Mouse (Mus musculus): ENCODE results near the gene Irf3.

Gene Irf3

DNA sequence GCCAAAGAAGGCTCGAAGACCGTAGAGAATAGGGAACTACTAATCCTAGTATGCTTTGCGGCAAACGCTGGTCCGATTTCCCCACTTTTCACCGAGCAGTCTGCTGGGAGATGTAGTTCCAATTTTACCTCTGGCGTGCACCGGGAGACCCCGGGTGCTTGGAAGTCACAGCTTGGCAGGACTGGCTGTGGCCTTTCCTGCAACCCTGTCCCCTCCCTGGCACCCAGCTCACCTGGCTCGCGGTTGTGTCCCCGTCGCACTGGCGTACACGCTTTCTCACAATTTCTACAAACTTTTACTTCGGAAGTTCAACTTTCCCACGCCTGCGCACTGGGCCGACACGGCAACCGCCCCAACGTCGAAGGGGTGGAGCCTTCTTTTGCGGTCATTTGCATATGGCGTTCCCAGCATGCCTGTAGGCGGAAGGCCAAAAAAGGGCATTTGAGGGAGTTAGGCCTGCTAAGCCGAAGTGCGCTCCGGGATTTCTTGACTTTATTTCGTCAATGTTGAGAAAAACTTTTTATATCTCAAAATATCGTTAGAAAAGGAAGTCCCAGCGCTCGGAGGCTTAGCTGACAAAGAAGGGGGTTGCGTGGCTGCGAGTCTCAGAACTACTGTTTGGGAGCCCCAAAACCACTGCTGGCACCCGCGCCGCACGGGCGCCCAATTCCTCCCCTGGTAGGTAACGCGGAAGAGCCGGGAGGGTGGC is at the start of gene Irf3:
Irf3 (plus strand) TSS at position 418 of the 709 bp plus-strand sequence.
- DNase-seq, result peak; percentile 96

DNA sequence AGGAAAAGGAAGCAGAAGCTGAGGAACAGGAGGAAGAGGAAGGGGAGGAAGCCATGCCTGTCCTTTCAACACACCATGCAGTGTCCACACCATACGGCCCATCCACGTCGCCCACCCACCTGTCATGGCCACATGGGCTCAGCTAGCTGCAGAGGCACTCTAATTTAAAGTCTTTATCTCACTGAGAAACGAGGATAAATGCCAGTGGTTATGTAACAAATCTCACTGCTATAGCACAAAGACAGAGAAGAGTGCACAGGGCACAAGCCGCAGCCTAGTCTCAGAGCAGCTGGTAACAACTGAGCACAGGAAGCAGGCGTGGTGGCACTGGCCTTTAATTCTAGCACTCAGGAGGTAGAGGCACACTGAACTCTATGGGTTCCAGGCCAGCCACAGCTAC is 47.5 kb upstream of the Irf3 start:
- no peak for DNase-seq

DNA sequence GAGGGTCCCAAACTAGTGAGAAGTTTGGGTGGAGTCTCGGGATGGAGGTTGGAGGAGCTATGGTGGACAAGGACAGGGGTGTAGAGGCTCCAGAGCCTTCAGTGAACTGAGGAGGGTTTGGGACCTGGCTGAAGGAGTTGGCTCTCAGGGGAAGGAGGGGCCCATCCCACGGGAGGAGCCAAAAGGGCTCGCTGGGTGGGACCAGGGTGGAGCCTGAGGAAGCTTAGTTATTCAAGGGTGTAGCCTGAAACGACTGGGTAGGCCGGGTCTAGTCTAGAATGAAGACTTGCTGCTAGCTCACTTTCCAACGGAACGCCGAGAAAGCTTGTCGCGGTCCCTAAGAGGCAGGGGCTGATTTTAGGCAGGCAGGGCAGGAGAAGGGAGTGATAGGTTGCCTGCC is 45.5 kb upstream of the Irf3 start:
- no peak for DNase-seq

DNA sequence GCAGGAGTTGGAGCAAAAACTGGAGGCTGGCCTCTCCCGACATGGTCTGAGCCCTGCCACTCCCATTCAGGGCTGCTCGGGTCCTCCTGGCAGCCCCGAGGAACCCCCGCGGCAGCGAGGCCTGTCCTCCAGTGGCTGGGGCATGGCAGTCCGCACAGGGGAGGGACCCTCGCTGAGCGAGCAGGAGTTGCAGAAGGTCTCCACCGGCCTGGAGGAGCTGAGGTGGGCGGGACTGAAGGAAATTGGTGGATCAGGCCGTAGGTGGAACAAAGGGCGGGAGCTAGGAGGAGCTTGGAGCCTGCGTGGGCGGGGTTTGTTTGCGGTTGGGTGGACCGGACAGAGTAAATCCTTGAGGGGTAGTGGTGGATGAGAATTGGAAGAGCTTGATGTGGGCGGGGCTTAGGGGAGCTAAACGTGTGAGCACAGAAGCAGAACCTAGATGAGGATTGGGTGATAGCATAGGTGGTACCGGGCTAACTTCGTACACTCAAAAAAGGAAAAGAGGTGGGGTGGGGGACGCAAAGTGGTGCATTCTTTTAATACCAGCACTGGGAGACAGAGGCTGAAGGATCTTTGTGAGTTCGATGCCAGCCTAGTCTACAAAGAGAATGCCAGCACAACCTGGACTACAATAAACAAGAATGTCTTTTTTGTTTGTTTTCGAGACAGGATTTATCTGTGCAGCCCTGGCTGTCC is 44.7 kb upstream of the Irf3 start:
- peak; percentile 90 for DNase-seq

DNA sequence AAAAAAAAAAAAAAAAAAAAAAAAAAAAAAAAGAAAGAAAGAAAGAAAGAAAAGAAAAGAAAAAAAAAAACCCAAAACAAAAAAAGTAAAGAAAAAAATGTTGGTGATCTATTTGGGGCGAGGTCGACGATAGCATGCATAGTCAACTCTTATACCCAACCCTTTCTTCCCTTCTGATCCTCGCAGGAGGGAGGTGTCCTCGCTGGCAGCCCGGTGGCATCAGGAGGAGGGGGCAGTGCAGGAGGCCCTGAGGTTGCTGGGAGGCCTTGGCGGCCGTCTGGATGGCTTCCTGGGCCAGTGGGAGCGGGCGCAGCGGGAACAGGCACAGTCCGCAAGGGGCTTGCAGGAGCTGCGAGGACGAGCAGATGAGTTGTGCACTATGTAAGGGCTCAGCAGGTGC is 43.9 kb upstream of the Irf3 start:
- DNase-seq, result no peak

DNA sequence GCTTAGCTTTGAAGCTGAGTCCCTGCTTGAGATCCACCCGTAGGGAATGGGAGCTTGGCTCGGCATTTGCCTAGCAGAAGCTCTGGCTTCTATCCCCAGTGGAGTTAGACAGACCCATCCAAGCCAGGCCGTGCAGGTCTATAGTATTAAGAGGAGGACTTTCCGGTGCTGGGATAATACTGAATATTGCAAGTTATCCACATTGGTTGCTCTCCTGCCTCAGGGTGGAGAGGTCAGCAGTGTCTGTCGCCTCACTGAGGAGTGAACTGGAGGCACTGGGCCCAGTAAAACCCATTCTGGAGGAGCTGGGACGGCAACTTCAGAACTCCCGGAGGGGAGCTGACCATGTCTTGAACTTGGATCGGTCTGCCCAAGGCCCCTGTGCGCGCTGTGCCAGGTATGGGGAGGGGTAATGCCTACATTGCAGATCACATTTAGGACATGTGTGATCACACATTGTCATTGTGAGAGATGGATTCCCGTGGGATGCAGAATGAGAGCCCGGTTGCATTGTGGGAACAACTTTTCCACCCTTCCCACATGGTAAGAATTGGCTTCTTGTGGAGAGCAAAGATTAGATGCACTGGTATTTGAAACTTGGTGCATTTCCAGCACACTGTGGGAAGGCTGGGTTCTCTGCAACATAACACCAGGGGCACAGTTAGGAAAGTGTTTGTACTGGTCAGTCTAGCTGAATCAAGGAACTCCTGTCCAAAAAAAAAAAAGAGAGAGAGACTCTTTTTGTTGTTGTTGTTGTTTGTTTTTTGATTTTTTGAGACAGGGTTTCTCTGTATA is 43.2 kb upstream of the Irf3 start:
- no peak for DNase-seq

DNA sequence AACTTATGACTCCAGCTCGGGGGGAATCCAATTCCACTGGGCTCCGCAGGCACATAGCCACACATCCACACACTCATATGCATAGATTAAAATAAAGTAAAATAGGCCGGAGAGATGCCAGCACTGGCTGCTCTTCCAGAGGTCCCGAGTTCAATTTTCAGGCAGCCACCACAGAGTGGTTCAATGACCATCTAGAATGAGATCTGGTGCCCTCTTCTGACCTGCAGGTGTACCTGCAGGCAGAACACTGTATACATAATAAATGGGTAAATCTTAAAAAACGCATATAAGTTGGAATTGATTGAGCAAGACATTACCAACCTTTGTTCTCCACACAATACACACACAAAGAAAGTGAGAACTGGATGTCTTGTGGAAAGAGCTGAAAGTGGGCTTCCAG is 41.8 kb upstream of the Irf3 start:
- no peak for DNase-seq

DNA sequence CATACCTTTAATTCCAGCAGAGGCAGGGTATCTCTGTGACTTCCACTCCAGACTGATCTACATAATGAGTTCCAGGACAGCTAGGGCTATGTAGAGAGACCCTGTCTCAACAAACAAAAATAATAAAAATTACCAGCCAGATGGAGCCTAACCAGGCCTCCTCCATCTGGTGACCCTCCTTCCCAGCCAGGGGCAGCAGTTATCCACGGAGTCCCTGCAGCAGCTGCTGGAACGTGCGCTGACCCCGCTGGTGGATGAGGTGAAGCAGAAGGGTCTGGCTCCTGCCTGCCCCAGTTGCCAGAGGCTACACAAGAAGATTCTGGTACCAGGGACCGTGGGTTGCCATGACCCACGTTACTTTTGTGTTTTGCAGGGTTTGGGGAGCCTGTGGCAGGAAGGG is 41.2 kb upstream of the Irf3 start:
- DNase-seq, result no peak

DNA sequence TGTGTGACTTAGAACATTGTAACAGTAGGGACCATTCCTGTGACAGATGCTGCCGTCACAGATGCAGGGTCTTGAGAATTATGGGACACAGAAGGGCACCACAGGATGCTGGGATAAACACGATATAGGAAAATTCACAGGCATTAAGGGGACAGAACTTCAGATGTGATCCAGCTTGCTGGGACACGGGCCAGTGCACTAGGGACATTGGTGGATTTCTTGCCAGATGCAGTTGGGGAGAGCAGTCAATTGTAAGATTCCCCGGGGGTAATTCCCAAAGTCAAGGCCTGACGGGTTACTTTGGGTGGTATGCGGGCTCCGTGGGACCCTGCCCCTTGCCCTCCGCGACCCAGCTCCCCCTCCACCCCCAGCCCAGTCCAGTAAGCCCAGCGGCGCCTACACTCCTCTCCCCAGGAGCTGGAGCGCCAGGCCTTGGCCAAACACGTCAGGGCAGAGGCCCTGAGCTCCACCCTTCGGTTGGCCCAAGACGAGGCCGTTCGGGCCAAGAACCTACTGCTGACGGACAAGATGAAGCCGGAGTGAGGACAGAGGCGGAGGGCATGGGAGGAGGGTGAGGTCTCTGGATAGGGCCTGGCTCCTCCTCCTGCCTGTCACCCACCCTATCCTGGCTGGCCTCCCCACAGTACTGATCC is 40.1 kb upstream of the Irf3 start:
- DNase-seq, result no peak

DNA sequence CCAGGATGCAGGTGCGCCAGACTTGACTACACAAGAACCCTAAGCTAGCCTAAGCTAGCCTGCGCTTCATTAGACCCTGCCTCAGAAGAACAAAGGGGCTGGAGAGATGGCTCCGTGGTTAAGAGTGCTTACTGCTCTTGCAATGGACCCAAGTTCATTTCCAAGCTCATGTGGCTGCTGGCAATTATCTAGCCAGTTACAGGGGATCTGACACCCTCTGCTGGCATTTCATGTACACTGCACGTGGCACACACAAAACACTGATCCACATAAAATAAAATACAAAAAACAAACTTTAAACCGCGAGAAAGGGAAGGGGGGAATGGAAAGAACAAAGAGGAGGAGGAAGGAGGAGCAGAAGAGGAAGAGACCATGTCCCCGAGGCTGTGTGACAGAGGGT is 39.2 kb upstream of the Irf3 start:
- DNase-seq, result no peak

DNA sequence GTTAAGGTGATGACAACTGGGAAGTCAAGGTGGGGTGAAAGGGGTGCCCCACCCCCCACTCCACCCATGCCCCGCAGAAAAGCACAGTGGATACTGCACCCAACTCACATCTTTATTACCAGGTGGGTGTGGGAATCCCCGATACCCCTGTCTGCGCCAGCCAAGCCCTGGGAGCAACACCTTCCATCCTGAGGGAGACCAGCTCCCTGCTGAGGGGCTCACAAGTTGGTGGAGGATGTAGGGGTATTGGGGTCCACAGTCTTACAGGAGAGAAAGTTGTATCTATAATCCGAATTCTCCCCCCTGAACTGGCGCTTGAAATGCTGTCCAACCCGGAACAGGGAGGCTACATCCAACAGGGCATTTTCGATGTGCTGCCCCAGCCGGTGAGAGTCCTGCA is 38.2 kb upstream of the Irf3 start:
- DNase-seq, result no peak

DNA sequence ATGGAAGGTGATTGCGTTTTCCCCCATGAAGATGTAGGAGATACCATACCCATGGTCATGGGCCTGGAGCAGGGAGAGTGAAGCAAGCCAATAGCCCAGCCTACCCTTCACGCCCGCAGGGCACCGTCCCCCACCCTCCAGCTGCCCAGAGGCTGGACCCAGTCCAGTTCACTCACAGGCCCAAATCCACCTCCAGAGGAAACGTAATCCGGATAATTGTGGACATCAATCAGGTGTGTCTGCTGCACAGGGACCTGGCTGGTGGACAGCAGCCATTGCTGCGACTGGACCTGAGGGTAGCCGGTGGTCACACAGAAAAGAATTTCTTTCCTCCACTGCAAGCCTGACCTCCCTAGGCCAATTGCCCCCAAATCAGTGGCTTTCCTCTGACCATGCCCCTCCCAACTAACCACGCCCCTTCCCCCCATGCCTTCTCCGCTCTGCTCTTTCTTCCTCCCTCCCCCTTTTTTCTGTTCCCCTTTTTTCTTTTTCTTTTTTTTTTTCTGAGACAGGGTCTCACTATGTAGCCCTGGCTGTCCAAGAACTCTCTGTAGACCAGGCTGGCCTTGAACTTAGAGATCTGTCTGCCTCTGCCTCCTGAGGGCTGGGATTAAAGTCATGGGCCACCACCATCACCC is 37.5 kb upstream of the Irf3 start:
- no peak for DNase-seq

DNA sequence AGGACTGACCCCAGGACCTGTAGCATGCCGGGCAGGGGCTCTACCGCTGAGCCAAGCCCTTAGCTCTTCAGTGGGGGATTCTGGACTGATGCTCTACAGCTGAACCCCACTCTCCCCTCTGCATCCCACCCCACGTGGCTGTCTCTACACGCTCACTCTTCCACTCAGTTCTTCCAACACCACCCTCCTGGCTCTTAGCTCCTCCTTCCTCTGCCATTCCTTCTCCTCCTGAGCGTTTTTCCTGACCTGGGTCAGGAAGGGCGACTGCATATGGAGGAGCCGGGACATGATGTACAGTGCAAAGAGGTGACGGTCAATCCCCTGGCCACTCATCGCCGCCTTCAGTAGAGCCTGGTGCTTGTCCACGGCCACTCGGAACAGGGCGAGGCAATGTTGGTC is 36.9 kb upstream of the Irf3 start:
- DNase-seq, result no peak

DNA sequence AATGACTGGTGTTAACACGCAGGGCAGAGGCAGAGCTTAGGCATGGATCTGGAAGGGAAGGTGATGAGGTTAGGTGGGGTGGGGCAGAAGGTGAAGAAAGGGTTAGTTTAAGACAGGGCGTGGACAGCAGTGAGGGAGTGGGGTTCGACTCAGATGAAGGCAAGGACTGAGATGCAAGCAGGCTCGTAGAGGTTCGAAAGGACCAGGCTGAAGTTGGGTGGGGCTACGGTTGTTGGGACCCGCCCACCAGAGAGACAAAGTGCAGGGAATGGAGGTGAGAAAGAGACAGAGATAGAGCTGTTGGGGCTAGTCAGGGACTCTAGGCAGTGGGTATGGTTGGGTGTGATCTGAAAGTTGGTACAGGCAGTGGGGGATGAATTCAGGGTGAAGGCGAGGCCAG is 35.1 kb upstream of the Irf3 start:
- no peak for DNase-seq

DNA sequence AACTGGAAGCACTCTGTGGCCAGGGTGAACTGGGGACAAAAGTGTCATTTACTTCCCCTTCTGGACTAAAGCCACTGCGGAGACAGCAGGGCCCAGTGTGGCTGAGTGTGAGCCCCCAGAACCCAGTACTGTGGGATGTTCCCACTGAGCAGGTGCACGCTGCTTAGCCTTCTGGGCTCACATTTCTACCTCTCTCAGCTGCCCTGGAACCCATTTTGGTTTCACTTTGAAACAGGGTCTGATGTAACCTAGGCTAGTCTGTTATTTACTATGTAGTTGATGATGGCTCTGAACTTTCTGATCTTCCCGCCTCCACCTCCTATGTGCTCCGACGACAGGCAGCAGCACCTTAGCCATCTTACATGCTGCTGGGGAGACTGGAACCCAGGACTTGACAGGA is 34.6 kb upstream of the Irf3 start:
- DNase-seq, result no peak

DNA sequence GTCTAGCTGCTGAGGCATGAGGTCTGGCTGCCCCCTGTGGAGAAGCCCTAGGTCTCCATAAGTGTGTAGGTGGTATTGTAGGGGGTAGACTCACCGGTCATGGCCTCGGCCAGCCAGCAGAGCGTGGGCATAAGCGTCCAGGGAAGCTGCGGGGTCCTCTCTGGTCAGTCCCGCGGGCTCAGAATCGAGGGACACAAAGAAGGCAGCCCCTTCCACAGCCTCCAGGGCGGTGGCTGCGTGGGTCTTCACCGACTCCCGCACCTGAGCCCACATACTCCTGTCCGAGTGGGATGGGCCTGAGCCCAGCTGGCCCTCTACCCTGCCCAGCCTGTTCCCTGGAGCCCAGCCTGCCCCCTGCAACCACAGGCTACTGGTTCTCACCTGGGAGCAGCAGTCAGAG is 32.5 kb upstream of the Irf3 start:
- no peak for DNase-seq

DNA sequence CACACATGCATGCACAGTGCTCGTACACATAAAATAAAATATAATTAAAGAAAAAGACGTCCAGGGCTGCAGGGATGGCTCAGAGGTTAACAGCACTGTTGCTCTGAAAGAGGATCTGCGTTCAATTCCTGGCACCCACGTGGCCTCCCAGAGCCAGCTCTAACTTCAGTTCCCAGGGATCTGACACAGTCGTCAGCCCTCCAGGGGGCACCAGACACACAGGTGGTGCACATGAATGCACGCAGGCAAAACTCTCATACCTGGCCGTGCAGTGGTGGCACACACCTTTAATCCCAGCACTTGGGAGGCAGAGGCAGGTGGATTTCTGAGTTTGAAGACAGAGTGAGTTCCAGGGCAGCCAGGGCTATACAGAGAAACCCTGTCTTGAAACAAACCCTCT is 31.5 kb upstream of the Irf3 start:
- DNase-seq, result no peak

DNA sequence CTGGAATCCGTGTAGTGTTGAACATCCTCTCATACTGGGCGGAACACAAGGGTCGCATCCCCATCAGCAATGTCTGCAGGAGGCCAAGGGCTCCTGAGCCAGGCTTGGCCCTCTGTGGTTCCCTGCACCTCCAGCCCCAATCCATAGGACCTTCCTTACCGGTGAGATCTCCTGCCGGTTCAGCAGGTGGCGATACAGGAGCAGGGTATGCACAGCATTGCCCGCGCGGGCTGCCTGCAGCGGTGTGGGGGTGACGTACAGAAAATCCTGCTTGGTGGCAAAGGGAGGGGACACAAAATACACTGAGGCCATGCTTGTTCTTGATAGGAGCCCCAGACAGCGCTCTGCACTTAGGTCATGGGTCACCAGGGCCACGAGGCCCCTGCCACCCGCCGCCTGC is 30.8 kb upstream of the Irf3 start:
- DNase-seq, result no peak

DNA sequence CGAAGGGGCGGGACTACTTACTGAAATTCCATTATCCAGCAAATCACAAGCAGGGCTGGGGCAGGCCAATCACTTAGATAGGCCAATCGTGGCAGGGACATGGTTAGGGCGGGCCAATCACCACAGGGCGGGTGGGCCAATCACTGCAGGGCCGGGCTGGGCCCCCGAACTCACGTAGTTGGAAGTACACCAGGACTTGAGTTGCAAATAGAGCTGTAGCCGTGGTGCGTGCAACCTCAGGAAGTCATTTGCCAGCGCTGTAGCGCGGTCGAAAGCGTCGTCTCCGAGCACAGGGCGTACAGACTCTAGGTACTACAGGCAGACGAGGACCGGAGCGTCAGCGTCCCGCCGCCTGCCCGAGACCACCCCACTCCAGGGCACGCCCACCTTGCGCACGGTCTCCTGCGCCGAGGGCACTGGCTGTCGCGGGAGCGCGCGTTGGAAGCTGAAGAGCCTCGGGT is 27.2 kb upstream of the Irf3 start:
- DNase-seq, result peak; percentile 87

DNA sequence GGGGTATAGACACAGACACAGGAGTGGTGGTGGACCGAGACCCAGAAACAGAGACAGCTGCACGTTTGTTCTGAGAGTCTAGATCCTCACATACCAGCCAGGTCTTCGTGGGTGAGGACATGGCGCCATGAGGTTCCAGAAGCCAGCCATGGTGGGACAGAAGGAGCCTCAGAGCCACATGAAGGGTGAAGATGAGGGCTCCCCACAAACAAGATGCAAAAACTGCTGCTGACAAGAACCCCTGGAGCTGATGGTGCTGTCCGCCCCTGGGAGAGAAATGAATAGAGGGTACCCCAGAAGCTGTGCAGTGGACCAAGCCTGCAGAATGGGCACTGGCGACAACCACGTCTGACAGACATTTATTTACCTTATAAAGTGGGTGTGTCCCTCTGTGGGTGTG is 26.3 kb upstream of the Irf3 start:
- DNase-seq, result no peak

DNA sequence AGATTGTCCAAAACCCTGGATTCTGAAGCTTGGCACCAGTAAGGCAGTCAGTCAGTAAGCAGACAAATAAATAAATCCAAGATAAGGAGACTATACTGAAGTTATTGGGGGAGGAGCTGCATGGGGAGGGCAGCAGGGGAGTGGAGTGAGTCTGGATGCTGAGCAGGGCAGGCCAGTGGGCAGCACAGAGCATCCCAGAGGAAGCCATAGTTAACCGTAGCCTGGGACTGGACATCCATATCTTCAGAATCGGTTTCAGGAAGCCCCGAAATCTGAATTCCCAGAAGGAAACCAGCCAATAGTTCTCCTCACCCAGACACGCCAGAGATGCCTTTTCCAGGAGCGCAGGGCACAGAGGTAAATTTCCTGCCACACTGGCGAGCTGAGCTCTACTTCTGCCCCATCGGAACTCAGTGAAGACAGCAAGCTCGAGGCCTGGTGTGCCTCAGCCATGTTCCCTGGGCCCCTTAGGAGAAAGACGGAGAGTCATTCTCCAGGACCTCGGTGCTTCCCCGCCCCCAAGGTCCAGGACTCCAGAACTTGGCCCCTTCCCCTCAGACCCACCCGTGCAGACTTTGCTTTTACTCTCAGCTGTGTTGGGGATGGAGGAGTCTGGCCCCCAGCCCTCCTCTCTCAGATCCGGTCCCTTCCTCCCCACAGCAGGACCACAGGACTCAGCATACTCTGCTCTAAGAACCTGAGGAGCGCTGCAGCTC is 23.9 kb upstream of the Irf3 start:
- no peak for DNase-seq
